Mouse (Mus musculus): ENCODE measurements around the gene Tspan9.

Tspan9 gene

DNA sequence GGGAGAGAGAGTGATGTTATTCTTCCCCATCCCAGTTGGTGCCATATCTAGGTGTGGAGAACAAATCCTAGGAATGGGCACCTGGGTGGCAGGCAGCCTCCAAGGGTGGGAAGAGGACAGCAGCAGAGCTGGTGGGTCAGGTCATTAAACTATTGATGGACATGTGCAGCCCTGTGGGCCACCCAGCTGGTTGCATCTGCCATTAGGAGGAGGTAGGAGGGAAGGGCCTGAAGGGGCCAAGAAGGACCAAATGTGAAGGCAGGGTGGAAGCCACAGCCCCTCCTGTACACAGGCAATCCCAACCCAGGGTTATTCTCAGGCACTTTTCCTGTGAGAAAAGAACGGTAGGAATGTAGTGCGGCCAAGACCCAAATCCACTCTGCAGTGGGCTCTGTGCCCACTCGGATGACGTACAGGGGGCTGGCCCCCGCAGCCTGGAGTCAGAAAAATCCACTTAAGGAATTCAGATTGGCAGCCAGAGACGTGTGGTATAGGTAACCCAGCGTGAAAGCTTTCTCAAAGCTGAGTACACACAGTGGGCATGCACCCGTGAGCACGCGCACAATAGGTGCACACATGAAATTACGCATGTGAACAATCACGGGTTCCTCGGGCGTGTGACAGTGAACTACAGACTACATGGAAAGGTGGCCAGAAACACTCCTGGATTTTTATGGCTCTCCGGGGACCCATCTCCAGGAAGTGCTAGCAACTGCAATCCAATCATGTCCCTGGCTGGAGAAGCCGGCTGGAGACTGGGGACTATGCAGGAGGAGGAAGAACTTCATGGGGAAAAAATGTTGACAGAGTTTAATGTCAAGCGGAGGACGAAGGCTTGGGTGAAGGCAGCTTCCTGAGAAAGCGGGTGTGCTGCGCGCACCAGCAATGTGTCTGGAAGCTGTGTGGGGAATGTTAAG lies 67.0 kb downstream of the Tspan9 start:
- in situ Hi-C loops (cut with MboI), result no loop called here

DNA sequence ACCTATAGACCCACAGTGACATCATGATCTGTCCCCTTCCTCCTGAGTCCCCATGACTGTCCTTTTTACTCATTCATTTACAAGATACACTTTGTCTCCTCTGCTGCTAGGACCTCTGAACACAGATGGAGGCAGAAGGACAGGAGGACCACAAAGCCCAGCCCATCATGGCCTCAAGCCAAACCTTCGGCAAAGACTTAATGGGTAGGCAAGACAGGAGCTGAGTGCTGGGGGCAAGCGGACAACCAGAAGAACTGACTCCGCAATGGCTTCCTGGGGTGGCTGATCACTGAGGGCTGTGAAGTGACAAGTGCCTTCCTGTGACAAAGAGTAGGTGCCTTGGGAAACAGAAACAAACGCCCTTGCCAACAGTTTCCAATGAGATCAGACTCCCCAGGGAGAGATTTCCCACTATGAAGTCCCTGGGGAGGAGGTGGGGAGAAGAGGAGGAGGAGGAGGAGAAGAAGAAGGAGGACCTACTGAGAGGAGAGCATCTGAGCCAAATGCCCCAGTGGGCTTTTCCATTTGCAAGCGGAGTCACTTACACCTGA lies 67.9 kb downstream of the Tspan9 start:
- in situ Hi-C loops (cut with MboI), result no loop called here

DNA sequence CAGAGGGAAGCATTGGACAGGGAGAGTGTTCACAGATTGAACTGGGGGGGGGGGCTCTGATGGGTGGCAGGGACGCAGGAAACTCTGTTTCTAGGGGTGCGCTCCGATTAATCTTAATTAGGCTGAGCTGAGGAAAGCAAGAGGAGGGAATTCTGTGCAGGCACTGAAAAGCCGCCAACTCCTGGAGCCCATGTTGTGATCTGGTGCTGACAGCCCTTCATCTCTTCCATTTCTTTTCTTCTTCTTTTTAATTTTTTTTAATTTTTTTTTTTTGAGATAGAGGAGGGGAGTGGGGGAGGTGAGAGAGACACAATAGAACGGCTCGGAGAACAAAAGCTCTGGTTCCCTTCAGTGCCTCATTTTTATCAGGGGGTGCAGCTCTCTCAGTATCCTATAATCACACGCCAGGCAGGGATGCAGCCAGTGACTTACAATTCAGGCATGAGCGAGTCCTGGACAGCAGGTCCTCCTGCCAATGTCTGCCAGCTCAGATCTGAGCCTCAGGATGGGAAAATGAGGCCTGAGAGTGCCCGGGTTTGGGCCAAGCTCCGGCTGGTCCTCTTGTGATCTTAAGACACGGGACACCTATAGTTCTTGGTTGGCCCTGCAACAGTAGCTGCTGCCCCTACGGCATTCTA lies 72.4 kb downstream of the Tspan9 start:
- in situ Hi-C loops (cut with MboI), result no loop called here

DNA sequence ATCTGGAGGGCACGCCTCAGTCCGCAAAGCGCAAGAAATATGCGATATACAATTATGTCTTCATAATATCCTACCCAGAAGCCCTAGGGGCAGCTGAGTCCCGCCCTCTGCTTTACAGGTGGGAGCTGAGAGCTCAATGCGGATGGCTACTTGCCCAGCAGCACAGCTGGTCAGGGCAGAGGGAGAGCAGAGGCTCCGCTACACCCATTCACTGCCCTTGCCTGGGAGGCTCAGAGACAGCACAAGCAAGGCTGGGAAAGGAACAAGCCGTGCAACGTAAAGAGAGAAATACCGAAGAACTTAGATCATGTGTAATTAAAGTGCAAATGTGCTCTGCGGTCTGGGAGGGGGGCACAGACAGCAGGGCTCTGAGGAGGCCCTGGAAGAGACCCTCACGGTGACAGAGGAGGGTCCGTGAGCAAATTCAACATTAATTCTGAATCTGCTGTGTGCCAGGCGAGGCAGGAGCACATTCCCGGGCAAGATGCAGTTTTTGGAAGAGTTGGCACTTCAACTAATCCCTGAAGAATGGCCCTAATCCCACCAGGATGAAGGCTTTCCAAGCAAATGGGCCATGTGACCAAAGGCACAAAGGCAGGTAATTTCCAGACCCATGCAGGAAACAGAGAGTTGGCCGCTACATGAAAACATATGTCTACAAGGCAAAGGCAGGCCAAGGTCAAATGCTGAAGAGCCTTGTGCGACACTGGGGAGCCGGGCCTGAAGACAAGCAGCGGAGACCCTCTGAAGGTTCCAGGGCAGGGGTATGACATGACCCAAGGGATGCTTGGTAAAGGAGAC lies 73.1 kb downstream of the Tspan9 start:
- in situ Hi-C loops (cut with MboI), result no loop called here

DNA sequence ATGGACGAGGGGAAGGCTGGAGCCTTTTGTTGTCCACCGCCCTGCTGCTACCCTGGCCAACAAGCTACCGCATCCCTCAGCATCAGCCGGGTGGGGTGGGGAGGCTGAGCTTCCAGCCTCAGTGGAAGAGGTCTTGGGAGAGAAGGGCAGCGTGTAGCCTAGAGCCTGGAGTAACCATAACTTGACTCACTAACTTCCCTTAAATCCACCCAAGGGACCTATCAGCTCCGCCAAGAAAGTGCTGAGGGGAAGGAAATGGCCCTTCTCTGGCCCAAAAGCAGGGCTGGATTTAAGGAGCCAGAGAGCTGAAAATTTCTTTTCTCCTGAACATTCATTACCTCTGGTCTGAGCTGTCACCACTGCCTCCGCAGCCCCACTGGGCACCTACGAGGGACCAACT lies 75.2 kb downstream of the Tspan9 start:
- in situ Hi-C loops (cut with MboI), result no loop called here

DNA sequence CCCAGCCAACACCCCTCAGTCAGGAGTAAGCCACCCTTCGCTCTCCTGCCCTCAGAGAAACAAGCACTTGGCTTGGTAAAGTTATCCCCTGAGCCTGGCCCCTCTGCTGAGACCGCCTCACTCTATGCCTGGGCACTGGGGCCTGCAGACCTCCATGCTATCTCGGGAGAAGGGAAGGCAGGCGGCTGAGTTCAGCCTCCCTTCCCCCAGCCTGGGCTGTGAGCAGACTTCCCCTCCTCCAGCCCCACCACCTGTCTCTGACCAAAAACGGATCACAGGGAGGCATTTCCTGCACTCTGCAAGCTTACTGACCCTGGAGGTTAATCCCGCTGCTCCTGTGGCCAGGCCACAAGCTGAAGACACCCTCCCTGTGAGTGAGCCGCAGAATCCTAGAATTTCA lies 77.4 kb downstream of the Tspan9 start:
- in situ Hi-C loops (cut with MboI), result no loop called here

DNA sequence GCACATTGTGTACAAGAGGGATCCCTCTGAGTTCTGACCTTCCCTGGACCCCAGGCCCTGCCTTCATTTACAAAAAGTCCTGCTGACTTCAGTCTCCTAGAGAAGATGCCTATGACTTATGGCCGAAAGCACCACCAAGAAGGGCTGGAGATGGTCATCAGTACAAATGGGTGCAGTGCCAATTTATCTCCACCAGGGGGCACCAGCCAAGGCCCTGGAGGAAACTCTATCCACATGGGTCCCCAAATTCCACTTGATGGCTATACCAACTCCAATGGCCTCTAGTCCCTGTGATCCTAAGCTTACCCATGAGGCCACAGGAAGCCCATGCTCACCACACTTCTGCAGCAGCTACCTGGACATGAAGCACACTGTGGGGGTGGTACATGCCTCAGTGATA lies 79.9 kb downstream of the Tspan9 start:
- in situ Hi-C loops (cut with MboI), result no loop called here

DNA sequence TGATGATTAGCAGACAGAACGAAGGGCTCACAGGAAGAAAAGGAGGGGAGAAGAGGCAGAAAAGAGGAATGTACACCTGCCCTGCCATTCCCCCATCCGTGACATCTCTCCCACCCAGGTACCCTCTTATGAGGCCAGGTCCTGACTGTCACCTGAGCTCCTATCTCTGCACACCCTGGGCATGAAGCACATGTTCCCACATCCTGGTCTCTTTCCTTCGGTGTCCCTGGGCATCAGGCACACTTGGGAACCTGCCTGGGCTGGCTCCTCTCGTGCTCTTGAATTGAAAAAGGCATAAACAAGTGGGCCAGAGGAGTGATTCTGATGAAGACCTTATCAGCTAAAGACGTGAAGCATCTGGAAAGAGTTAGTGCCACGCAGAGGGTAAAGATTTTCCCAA lies 80.6 kb downstream of the Tspan9 start:
- in situ Hi-C loops (cut with MboI), result no loop called here

DNA sequence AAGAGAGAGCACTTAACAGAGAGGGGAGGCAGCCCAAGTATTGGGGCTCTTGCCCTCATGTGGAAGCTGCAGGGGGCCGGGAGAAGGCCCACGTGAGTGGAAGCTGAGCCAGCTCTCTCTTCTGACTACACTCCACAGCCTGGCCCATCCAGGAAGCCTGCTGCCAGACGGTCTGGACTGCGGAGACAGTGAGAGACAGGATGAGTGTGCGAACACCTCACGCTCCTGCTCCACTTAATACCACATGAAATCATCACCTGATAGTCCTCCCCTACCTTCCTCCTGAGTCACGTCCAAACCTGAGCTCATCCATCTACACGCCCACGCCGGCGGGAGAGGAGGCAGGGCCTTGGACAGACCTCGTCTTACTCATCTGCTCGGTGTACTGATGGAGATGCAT lies 81.2 kb downstream of the Tspan9 start:
- in situ Hi-C loops (cut with MboI), result no loop called here

DNA sequence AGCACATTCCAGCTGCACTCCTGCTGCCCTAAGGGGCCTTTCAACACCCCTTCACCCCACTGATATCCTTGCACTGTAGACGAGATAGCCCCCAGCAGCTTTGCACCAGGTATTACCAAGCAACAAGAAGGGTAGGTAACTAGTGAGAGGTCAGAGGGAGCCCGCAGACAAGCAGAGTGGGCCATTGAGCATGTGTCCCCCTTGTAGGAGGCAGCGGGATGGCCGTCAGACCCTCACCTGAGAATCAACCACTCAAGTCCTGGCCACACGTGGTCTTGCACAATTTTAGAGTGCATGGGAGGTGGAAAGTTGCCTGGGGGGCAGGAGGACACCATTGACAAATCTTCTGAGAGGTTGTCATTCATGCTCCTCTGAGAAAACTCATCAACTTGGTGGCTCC lies 82.1 kb downstream of the Tspan9 start:
- in situ Hi-C loops (cut with MboI), result no loop called here

DNA sequence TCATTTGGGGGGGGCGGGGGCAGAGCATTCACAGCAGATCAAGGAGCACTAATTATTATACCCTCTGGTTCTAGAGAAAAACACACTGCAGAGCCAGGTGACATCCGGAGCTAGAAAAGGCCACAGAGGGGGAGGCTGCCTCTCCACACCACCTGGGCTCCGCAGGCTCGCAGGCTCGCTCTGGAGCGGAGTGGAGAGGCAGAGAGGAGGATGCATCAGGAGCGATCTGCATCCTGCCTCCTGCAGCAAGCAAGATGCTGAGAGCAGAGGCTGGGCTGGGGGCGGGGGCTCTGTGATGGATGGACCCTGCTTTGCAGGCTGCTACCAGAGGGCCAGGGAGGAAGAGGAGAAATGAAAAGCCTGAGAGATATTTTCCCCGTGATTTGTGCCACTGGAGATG lies 84.8 kb downstream of the Tspan9 start:
- in situ Hi-C loops (cut with MboI), result no loop called here

DNA sequence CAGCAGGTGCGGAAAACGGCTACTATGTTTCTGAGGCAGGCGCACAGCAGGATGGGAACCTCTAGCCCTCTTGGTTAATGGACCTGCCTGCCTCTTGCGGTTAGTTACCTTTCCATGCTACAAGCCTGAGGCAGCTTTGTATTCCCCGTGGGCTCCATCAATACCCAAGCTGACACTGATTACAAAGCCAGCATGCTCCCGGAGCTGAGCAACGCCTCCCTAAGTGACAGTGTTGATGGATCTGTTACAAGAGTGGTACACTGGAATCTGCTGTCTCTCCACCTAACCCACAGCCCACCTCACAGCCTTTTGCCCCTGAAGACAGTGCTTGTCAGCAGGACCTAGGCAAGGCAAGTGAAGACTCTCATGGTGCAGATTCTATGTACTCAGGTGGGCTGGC lies 85.2 kb downstream of the Tspan9 start:
- in situ Hi-C loops (cut with MboI), result no loop called here

DNA sequence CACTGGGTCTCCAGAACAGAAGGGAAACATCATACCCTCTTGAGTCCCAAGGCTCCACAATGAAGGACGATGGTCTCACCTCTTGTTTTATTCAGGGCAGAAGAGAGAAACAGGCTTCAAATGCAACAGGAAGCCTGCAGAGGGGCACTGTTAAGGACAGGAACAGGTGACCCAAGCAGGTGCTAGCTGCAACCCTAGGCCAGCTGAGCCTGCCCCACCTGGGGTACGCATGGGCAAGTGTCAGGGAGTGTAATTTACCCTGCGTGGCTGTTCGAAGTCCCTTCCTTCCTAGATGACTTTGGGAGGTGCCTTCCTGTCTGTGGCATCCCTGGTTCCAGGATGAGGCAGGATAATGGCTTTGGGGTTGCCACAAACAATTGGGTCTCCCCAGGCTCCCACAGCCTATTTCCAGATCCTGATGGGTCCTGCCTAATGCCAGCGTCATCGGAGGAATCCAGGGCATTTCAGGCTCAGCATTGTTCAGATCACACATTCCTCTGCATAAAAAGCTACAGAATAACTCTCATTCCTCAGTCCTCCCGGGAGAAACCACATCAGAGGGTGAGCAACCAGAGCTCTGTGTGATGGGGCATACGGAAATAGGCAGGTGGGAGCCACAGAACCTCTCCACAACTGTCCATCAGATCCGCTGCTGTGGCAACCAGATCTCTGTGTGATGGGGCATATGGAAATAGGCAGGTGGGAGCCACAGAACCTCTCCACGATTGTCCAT lies 90.2 kb downstream of the Tspan9 start:
- in situ Hi-C loops (cut with MboI), result no loop called here

DNA sequence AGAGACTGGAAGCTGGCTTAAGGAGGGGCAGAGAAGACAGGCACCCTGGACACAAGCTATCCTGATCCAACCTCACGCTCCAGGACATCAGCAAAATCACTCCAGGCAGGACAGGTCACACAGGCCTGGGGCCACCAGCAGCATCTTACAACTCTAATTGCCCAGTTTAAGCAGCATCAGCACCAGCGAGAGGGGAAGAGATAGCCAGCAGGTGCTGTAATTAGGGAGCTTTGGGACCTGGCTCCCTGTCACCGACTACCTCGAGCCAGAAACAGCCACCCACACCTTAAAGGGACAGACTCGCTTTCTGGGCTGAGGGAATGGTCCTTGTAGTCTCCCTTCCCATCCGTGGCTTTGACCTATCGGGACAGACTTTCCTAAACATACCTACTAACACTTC lies 95.7 kb downstream of the Tspan9 start:
- in situ Hi-C loops (cut with MboI), result no loop called here

DNA sequence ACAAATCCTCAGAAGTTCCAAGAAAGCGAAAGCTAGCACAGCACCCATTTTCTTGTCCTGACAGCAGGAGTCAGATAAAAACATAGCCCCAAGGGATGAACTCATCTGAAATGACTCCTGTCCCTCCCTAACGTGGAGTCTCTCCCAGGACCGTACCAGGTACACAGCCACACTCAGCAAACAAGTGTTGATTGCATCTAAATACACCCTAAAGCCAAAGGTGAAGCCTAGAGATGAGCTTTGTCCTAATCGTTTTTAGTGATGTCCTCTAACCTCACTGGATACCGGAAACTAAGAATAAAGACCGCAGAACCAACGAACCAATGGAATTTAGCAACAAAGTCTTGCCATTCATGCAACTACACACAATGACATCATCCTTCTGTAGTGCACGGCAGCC lies 96.2 kb downstream of the Tspan9 start:
- in situ Hi-C loops (cut with MboI), result no loop called here

DNA sequence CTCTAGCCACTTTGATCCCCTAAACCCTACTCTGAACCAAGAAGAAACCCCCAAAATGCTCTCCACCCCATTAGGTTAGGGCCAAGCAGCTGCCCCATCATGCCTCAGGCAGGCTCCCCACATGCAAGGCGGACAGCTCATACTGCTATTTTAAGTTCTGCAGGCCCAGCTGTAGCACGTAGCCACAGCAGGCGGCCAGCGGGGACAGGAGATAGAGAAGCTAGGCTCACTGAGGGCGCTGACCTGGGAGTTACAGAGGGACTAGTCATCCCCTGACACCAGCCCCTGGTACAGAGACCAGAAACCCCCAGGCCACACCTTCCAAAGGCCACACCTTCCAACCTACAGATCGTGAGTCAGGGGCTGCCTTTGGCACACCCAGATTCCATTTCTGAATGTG lies 96.6 kb downstream of the Tspan9 start:
- in situ Hi-C loops (cut with MboI), result no loop called here

DNA sequence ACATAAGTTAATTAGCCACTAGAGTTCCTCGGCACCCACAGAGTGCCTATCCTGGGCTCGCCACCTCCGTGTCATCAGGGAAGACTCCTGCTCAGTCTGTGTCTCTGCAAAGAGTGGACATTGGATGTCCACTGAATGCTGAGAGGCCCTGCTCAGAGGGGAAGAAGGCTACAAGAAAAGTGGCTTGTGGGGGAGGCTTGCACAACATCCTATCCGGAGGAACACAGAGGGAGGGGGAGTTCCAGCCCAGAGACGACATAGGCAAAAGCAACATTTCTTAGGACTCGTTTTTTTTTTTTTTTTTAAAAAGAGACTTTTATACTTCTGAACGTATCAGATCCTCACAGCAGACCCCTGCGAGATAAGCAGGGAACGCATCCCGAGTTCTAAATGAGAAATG lies 98.7 kb downstream of the Tspan9 start:
- in situ Hi-C loops (cut with MboI), result no loop called here

DNA sequence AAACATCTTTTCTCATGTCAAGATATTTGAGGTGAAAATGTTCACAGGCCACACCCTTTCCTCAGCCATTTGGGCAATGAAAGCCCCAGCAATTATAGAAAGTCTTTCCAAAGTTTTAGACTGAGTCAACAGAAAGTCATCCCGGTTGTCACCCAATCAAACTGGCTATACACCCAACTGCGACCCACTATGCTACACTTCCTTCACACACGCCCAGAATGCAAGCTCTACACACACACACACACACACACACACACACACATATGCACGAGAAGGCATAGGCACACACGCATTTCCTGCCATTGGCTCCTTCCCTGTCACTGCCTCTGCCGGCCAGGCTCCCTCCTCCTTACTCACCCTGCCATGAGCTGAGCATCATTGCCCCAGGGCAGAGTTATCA lies 99.9 kb downstream of the Tspan9 start:
- in situ Hi-C loops (cut with MboI), result no loop called here

DNA sequence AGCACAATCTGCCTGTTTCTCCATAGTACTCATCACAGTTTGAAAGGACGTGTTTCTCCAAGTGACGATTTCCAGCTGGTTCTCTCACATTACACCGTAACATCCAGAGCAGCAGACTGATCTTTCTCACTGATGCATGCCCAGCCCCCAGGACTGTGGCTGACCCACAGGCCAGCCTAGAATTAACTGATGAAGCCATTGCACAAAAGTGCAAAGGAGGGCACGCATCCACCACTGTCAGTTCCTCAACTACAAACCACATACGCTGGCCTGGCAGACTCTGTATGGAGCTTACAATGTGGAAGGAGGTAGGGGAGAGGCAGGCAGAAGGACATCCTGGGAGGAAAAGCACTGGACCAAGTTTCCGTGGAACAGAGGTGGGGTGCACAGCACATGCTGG lies 101.6 kb downstream of the Tspan9 start:
- in situ Hi-C loops (cut with MboI), result no loop called here

DNA sequence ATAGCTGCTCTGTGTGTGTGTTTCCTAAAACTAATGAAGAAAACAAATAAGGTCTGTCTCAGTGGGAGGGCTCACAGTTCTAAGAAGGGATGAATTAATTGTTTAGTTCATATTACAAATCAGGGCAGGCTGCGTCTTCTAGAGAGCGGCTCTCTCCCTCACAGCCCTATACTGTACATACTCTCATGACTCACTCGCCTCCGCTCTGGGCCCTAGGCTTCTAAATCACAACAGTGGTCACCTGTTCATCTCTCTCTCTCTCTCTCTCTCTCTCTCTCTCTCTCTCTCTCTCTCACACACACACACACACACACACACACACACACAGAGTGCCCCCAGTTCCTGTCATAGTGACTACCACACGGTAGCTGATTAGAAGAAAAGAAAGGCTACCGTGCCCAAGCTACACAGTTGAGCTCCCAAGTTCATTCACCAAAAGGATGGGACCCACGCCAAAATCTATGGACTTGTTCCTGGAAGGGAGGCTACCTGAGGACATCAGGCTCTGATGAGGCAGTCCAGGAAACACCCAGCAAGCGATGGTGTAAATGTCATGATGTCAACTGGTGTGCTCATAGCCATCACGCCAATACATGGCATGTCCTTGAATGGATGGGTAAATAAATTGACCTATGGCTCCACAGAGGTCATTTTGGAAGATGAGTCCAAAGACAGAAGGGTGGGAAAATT lies 104.2 kb downstream of the Tspan9 start:
- in situ Hi-C loops (cut with MboI), result no loop called here

DNA sequence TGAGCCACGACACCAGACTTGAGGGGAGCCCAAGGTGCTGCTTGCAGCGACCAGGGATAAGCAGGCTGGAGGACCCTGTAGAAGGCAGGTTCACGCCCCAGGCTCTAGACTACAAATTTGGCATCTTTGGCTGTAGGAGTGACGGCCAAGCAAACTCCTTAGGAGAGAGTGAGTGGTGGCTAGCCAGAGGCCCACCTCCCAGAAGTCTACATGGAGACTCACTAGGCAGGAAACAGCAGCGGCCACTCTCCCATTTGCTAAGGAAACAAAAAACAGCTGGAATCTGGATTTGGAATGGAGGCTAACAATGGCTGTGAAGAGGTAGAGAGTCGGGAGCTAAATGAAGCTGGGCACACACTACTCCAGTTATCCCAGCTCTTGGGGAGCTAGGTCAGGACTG lies 104.8 kb downstream of the Tspan9 start:
- in situ Hi-C loops (cut with MboI), result no loop called here
